Mouse (Mus musculus) cerebellum, adult 2 months (tissue): Measurements from ENCODE around the gene Wdr18.
A peak's percentile ranks its signal among the peaks of the same experiment; 100 is the strongest.

ENCODE experiments used
- CTCF ChIP-seq: fragments of 200-500 bp; IDR thresholded peaks from 2 replicates; pipeline ENCODE4 v1.5.1; 2011; ENCODE audit warnings: low read depth, mild to moderate bottlenecking, control low read depth, low read length, moderate library complexity, borderline replicate concordance; ENCODE audit not compliant: insufficient read depth
- POLR2A ChIP-seq: fragments of 200-500 bp; IDR thresholded peaks from 2 replicates; pipeline ENCODE4 v1.6.1; 2011; ENCODE audit warnings: low read length, control low read depth, borderline replicate concordance; ENCODE audit not compliant: insufficient read depth

DNA sequence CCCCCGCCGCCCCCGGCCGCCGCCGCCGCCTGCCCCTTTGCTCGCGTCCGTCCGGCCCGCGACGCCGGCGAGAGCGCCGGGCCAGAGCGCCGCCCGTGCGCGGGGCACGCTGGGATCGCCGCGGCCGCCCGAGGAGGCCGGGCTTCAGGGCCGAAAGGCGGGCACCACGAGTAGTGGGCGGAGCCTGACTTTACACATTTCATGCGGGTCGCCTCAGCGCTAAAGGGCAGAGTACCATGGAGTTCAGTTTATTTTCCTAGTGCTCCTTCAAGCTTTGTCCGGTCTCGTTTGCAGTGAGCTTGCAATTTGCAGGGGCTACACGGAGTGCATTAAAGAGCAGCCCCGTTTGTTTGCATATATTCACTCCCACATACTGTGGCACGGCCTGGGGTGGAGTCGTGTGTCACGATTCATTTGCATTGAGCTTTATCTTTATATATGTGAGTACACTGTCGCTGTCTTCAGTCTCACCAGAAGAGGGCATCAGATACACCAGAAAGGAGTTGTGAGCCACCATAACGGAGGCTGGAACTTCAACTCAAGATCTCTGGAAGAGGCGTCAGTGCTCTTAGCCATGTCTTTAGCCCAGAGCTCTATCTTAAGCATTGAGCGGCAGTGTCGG, 24.4 kb downstream of the Wdr18 start, which contains the start of gene Tmem259:
- no peak for TF ChIP-seq POLR2A
- peak; percentile 66; the same call in 1 of the 2 replicates for TF ChIP-seq CTCF
